Mouse (Mus musculus) CD8-positive naive resting alpha-beta T cell, adult 57 days (primary cell): ENCODE measurements around the gene Nab2. TPM values are rescaled to one million over a fixed set of nuclear protein-coding genes. Genes with fewer than 3 reads are reported as not detected.

Source experiments
- total RNA-seq: library from RNA; stranded (reverse); gene quantifications from one replicate; pipeline ENCODE4 v1.2.4, GENCODE M21; 2023

The Nab2 gene
- 42.3 TPM for total RNA-seq

DNA sequence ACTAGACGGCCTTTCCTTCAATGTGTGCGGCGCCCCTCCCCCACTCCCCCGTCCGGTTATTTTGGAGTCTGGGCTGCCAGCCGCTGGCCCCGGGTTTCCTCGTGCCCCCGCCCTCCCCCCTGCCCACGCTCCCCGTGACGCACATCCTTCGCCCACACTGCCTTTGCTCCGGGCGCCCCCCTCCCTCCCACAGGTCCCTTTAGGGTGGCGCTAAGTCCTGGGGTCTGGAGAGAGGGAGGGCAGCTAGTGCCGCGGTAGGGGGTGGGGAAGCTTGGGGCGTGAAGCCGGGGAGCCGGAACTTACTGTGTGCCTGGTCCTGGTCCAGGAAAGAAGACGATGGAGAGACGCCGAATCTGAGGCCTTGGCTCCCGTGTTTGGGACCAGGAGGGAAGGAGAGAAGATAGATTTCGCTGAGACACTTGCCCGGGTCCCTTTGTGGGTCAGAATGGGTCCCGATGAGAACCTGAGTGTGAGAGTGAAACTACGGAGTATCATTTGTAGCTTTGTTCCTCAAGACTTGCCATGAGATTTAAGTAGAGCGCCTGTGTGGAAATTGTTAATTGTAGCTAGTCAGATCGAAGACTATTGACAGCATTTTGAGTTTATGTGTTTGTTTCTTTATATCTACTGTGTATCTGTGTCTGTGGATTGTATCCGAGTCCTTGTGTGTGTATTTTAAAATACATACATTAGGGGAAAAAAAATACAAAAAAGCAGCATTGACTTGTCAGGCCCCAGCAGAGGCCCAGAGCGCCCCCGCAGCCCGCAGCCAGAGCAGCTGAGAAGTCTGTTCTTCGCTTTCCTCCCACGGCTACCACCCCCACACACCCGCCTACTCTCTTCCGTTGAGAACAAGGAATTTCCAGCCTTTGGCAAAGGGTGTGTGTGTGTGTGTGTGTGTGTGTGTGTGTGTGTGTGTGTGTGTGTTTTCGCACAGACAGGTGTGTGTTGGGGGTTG lies at the start of gene Nab2:
TSS of gene Nab2 (minus strand) at position 476 of the 958 bp plus-strand sequence.

GRCm38 (mm10) chr10:127704766-127705220 lies 36.4 kb upstream of the Nab2 start, which contains the start of gene Myo1a:
Gene Myo1a, plus strand, starts transcription at chr10:127705170.

GRCm38 (mm10) chr10:127666501-127667268 lies 1.7 kb downstream of the Nab2 start, which contains the start of gene Nemp1:
Gene Nemp1, plus strand, starts transcription at chr10:127666901.

DNA sequence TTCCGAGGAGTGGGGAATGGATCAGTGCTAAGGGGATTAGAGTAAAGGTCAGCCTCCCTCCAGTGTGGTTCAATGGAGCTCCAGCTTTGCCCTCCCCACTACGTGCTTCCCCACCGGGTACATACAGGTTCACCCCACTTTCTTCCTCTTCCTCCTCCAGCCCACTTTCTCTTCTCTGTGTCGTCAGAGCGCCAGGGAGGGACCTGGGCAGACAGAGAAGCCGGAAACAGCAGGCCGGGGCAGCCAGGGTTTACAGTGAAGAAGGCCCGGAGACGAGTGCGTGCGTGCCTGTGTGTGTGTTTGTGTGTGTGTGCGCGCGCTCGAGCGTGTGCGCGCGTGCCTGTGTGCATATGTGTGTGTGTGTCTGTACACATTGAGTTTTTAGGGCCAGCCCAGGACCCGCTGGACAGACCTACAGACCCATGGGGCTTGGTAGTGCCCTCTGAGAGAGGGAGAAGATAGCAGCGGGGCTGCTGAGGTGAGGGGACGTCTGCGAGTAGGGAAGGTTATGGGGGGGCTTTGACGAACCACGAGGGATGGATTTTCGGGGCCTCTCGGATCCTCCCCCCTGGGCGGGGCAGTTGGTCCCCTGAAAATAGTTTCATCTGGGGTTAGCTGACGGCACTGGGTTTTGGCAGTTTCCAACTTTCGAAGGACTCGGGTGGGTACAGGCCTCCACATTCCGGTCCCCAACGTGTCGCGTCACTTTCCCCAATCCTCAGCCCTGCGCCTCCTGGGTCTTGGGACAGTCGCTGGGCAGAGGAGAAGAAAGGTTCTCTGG lies 25.4 kb downstream of the Nab2 start, which contains the start of gene Stat6:
TSS of gene Stat6 (plus strand) at position 215 of the 781 bp plus-strand sequence.

GRCm38 (mm10) chr10:127620406-127621190 lies 47.8 kb downstream of the Nab2 start, which contains the start of gene Lrp1:
Gene Lrp1, minus strand, starts transcription at chr10:127621148.

Other genes starting within 250 kb of the Nab2 start
- 6.2 TPM for gene Stac3, start 166.9 kb downstream of the Nab2 start, total RNA-seq
- not detected for gene Ndufa4l2, start 153.6 kb downstream of the Nab2 start, total RNA-seq
- 117 TPM for gene Shmt2, start 146.1 kb downstream of the Nab2 start, total RNA-seq
- gene Nxph4, start 134.0 kb downstream of the Nab2 start, total RNA-seq: not detected
- gene Lrp1, start 47.4 kb downstream of the Nab2 start, total RNA-seq: 3.0 TPM
- gene Stat6, start 25.6 kb downstream of the Nab2 start, total RNA-seq: 202 TPM
- 7.8 TPM for gene Nemp1, start 1.7 kb downstream of the Nab2 start, total RNA-seq
- 0.43 TPM for gene Myo1a, start 36.6 kb upstream of the Nab2 start, total RNA-seq
- not detected for gene Tac2, start 55.9 kb upstream of the Nab2 start, total RNA-seq
- gene Zbtb39, start 71.0 kb upstream of the Nab2 start, total RNA-seq: 11.4 TPM
- gene Gpr182, start 83.2 kb upstream of the Nab2 start, total RNA-seq: not detected
- 0.40 TPM for gene Rdh1, start 91.2 kb upstream of the Nab2 start, total RNA-seq
- 0.49 TPM for gene Rdh16f1, start 91.2 kb upstream of the Nab2 start, total RNA-seq
- not detected for gene Rdh9, start 107.8 kb upstream of the Nab2 start, total RNA-seq
- gene Rdh16, start 132.6 kb upstream of the Nab2 start, total RNA-seq: not detected
- gene Rdh19, start 181.4 kb upstream of the Nab2 start, total RNA-seq: not detected
- gene Rdh16f2, start 197.9 kb upstream of the Nab2 start, total RNA-seq: not detected
- not detected for gene Rdh7, start 220.2 kb upstream of the Nab2 start, total RNA-seq
- gene Sdr9c7, start 229.9 kb upstream of the Nab2 start, total RNA-seq: not detected